Mouse (Mus musculus) ES-Bruce4 (cell line): ENCODE measurements around the gene Rbm4b. TPM values are rescaled to one million over a fixed set of nuclear protein-coding genes. Genes with fewer than 3 reads are reported as not detected.

Source experiments
- H3K27ac ChIP-seq: 2 replicates; pipeline ENCODE4 v1.5.1; 2012; ENCODE audit warnings: low read length, inconsistent platforms; ENCODE audit not compliant: insufficient read depth
- H3K27me3 ChIP-seq: 2 replicates; pipeline ENCODE4 v1.6.1; 2012; ENCODE audit warnings: mild to moderate bottlenecking, low read length, inconsistent platforms; ENCODE audit not compliant: control insufficient read depth, poor library complexity, insufficient read depth, severe bottlenecking
- H3K36me3 ChIP-seq: 2 replicates; pipeline ENCODE4 v1.6.1; 2012; ENCODE audit warnings: inconsistent platforms, mild to moderate bottlenecking, low read length, moderate library complexity; ENCODE audit not compliant: control insufficient read depth, poor library complexity, insufficient read depth, severe bottlenecking
- H3K4me1 ChIP-seq: one replicate; pipeline ENCODE4 v1.8.1; 2011; ENCODE audit warnings: low read length; ENCODE audit not compliant: control insufficient read depth, insufficient read depth
- H3K4me3 ChIP-seq: 2 replicates; pipeline ENCODE4 v1.5.1; 2011; ENCODE audit warnings: low read depth, mild to moderate bottlenecking, low read length
- H3K9ac ChIP-seq: 2 replicates; pipeline ENCODE4 v1.6.1; 2012; ENCODE audit warnings: low read depth, mild to moderate bottlenecking, inconsistent platforms; ENCODE audit not compliant: poor library complexity, severe bottlenecking
- H3K9me3 ChIP-seq: replicated peaks from 2 replicates; pipeline ENCODE4 v1.6.1; 2012; ENCODE audit warnings: mild to moderate bottlenecking, low read length, inconsistent platforms; ENCODE audit not compliant: control insufficient read depth, poor library complexity, insufficient read depth, severe bottlenecking
- CTCF ChIP-seq: IDR thresholded peaks from one replicate; pipeline ENCODE4 v1.8.1; 2011; ENCODE audit warnings: low read depth, low read length
- EP300 ChIP-seq: IDR thresholded peaks from 2 replicates; pipeline ENCODE4 v1.6.1; 2011; ENCODE audit warnings: low read depth, low read length; ENCODE audit not compliant: insufficient read depth
- POLR2A ChIP-seq: IDR thresholded peaks from one replicate; pipeline ENCODE4 v1.8.1; 2011; ENCODE audit warnings: low read length; ENCODE audit not compliant: insufficient read depth
- polyA plus RNA-seq: library from polyadenylated mRNA; stranded (reverse); fragments of >200 nt; gene quantifications from 2 replicates; pipeline ENCODE4 v1.2.4, GENCODE M21; 2011; ENCODE audit warnings: low read depth; ENCODE audit not compliant: missing spikeins, insufficient read depth, insufficient read length

The Rbm4b gene
- 7.2 and 7.4 TPM in 2 replicates for polyA plus RNA-seq

- Histone ChIP-seq H3K4me1 (no peaks in the 10 kb centered on the region), H3K4me3 (peak within 1 kb of the TSS; percentile 75)
- TF ChIP-seq EP300 (no peak), CTCF (no peak), POLR2A (no peak)
Observed at GRCm38 (mm10) chr19:4756193-4756911, at the start of gene Rbm4b. TSS of gene Rbm4b (plus strand) at chr19:4756497.

DNA sequence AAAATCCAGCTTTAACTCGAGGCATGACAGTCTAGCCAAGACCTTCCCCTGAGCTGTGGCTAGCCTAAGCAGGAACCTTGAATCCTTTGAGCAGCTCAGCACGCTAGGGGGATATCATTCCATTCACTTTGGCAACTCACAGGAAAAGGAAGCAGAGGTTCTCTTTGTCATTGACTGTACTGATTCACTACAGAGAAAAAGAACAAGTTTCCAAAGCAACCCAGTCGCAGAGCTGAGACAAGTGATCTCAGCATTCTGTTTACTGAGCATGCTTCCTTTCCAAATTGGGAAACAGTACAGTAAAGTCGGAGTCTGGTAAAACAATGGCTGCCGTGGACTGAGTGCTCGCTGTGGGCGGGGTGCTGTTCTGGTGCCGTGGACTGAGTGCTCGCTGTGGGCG is 47.5 kb upstream of the Rbm4b start:
- H3K9ac ChIP-seq, result no peak overlapping the region
- no peaks in the 10 kb centered on the region for H3K4me1 ChIP-seq
- H3K9me3 ChIP-seq, result no peaks in the 10 kb centered on the region
- no peak overlapping the region for H3K27ac ChIP-seq
- peak overlapping the region; percentile 17; the same call in 1 of the 2 replicates for H3K4me3 ChIP-seq
- TF ChIP-seq POLR2A (no peak), EP300 (no peak), CTCF (no peak)
- no peaks in the 10 kb centered on the region for H3K36me3 ChIP-seq
- peaks cover 3% of the 10 kb centered on the region; the same call in 1 of the 2 replicates for H3K27me3 ChIP-seq

More at GRCm38 (mm10) chr19:4756193-4756911, at the start of gene Rbm4b:
- Histone ChIP-seq H3K27me3 (no peaks in the 10 kb centered on the region), H3K27ac (peak within 1 kb of the TSS; percentile 48; the same call in 1 of the 2 replicates), H3K9me3 (no peaks in the 10 kb centered on the region), H3K36me3 (peaks cover 20% of the 10 kb centered on the region), H3K9ac (peak within 1 kb of the TSS; percentile 79)

GRCm38 (mm10) chr19:4711098-4711600 is 45.1 kb upstream of the Rbm4b start, which contains the start of gene Sptbn2:
TSS of gene Sptbn2 (plus strand) at chr19:4711167.
- peaks cover 3% of the 10 kb centered on the region; the same call in 1 of the 2 replicates for H3K27me3 ChIP-seq
- TF ChIP-seq CTCF, result no peak
- TF ChIP-seq EP300, result no peak
- H3K9ac ChIP-seq, result peak within 1 kb of the TSS; percentile 65
- H3K4me3 ChIP-seq, result peak within 1 kb of the TSS; percentile 62
- H3K9me3 ChIP-seq, result no peaks in the 10 kb centered on the region
- no peak within 1 kb of the TSS for H3K27ac ChIP-seq
- H3K4me1 ChIP-seq, result no peaks in the 10 kb centered on the region
- H3K36me3 ChIP-seq, result no peaks in the 10 kb centered on the region

- TF ChIP-seq EP300, result 0 out of 2 replicates have a peak, but pooled peaks have one; percentile 49
- TF ChIP-seq CTCF, result no peak
- H3K27me3 ChIP-seq, result peaks cover 3% of the 10 kb centered on the region; the same call in 1 of the 2 replicates
- H3K9ac ChIP-seq, result peak overlapping the region; percentile 65
- no peaks in the 10 kb centered on the region for H3K4me1 ChIP-seq
- peak overlapping the region; percentile 62 for H3K4me3 ChIP-seq
- no peaks in the 10 kb centered on the region for H3K36me3 ChIP-seq
- no peaks in the 10 kb centered on the region for H3K9me3 ChIP-seq
- H3K27ac ChIP-seq, result no peak overlapping the region
Observed at GRCm38 (mm10) chr19:4711601-4712155, 44.6 kb upstream of the Rbm4b start.

- no peak overlapping the region for H3K27ac ChIP-seq
Observed at GRCm38 (mm10) chr19:4712156-4712780, 44.0 kb upstream of the Rbm4b start.

More at GRCm38 (mm10) chr19:4712156-4712780, 44.0 kb upstream of the Rbm4b start:
- H3K4me1 ChIP-seq, result no peaks in the 10 kb centered on the region
- H3K4me3 ChIP-seq, result peak overlapping the region; percentile 62
- H3K9me3 ChIP-seq, result no peaks in the 10 kb centered on the region
- no peaks in the 10 kb centered on the region for H3K36me3 ChIP-seq
- peak overlapping the region; percentile 65 for H3K9ac ChIP-seq
- peaks cover 3% of the 10 kb centered on the region; the same call in 1 of the 2 replicates for H3K27me3 ChIP-seq
- TF ChIP-seq EP300 (no peak), CTCF (no peak), POLR2A (no peak)
